Mouse (Mus musculus) left cerebral cortex, adult 2 months (tissue): ENCODE results near the gene Eci1. TPM values are rescaled to one million over a fixed set of nuclear protein-coding genes. Genes with fewer than 3 reads are reported as not detected.

Source experiments
- DNase-seq, 2 experiments: peaks; one replicate each; pipeline ENCODE4 v3.0.0; 2021 to 2022; ENCODE audit warnings: low spot score in 2 of 2, mixed read lengths in 1 of 2; ENCODE audit errors: extremely low spot score in 1 of 2
- H3K27ac ChIP-seq: fragments of 200-600 bp; 2 replicates; pipeline ENCODE4 v1.8.1; 2022
- H3K4me3 ChIP-seq: fragments of 200-600 bp; 2 replicates; pipeline ENCODE4 v1.8.1; 2022
- CTCF ChIP-seq: fragments of 200-600 bp; IDR thresholded peaks from 2 replicates; pipeline ENCODE4 v1.8.1; 2022; ENCODE audit warnings: antibody characterized with exemption, mild to moderate bottlenecking, moderate library complexity
- intact Hi-C: fragments of 180-260 bp; cut with DNase I; formaldehyde crosslinking; loops from one replicate; pipeline ENCODE4 v1.15.1; 2025
- total RNA-seq, 2 experiments: library from RNA; stranded (reverse); gene quantifications; 2 replicates each; pipeline ENCODE4 v1.2.3; 2021

The Eci1 gene
- total RNA-seq, 2 experiments from 2014 or later = 24.4 to 26.2 TPM

GRCm38 (mm10) chr17:24488662-24489264 lies 62.3 kb downstream of the Eci1 start:
- Histone ChIP-seq H3K27ac (peak overlapping the region; percentile 94), H3K4me3 (peak overlapping the region; percentile 76)
- TF ChIP-seq CTCF = no peak
- intact Hi-C loops = no loop called here
- peak in 1 of 2 experiments; percentile 57 for DNase-seq

Other genes starting within 250 kb of the Eci1 start
- 10 to 100 TPM; 63.3 to 69.7 TPM for gene Tbc1d24, start 221.1 kb upstream of the Eci1 start, total RNA-seq
- 10 to 100 TPM; 10.5 to 11.5 TPM for gene Ntn3, start 217.1 kb upstream of the Eci1 start, total RNA-seq
- 10 to 100 TPM; 10.8 to 11.0 TPM for gene Tedc2, start 205.8 kb upstream of the Eci1 start, total RNA-seq
- gene Ccnf, start 175.2 kb upstream of the Eci1 start, total RNA-seq = 1 to 10 TPM; 7.9 to 8.8 TPM
- 1 to 10 TPM; 1.3 to 1.7 TPM for gene Abca17, start 75.6 kb upstream of the Eci1 start, total RNA-seq
- 10 to 100 TPM; 76.7 to 78.5 TPM for gene Abca3, start 74.7 kb upstream of the Eci1 start, total RNA-seq
- gene Rnps1, start 12.1 kb upstream of the Eci1 start, total RNA-seq = 100 to 1,000 TPM; 131 to 142 TPM
- 10 to 100 TPM in 1 of 2 experiments, 1 to 10 TPM in 1; 6.8 to 14.8 TPM for gene Dnase1l2, start 16.5 kb downstream of the Eci1 start, total RNA-seq
- gene E4f1, start 43.7 kb downstream of the Eci1 start, total RNA-seq = 10 to 100 TPM; 37.7 to 41.7 TPM
- 10 to 100 TPM; 65.8 to 69.6 TPM for gene Pgp, start 43.8 kb downstream of the Eci1 start, total RNA-seq
- 1 to 10 TPM; 1.7 to 1.9 TPM for gene Bricd5, start 47.2 kb downstream of the Eci1 start, total RNA-seq
- 10 to 100 TPM; 34.5 to 37.1 TPM for gene Mlst8, start 52.4 kb downstream of the Eci1 start, total RNA-seq
- 100 to 1,000 TPM; 134 to 144 TPM for gene Caskin1, start 62.0 kb downstream of the Eci1 start, total RNA-seq
- 10 to 100 TPM; 81.3 to 85.3 TPM for gene Traf7, start 101.3 kb downstream of the Eci1 start, total RNA-seq
- 10 to 100 TPM; 53.6 to 54.1 TPM for gene Rab26, start 107.6 kb downstream of the Eci1 start, total RNA-seq
- 10 to 100 TPM; 89.1 to 97.5 TPM for gene Pkd1, start 123.2 kb downstream of the Eci1 start, total RNA-seq
- 100 to 1,000 TPM; 140 to 159 TPM for gene Tsc2, start 206.0 kb downstream of the Eci1 start, total RNA-seq
- 1 to 10 TPM; 5.5 to 5.7 TPM for gene Nthl1, start 206.0 kb downstream of the Eci1 start, total RNA-seq
- 10 to 100 TPM; 50.2 to 51.0 TPM for gene Slc9a3r2, start 223.7 kb downstream of the Eci1 start, total RNA-seq
- gene Npw, start 231.8 kb downstream of the Eci1 start, total RNA-seq = 1 to 10 TPM in 1 of 2 experiments, under 1 TPM in 1; 0.58 to 1.4 TPM
- 10 to 100 TPM; 41.6 to 49.0 TPM for gene Zfp598, start 243.0 kb downstream of the Eci1 start, total RNA-seq